Mouse (Mus musculus): Measurements from ENCODE around the gene Vat1.
A peak's percentile ranks its signal among the peaks of the same experiment; 100 is the strongest.
"Not testable (repeated sequence)": the region's sequence is repeated elsewhere in the genome, so short reads cannot be mapped to it uniquely, and the experiment has no call there.

Vat1 gene

DNA sequence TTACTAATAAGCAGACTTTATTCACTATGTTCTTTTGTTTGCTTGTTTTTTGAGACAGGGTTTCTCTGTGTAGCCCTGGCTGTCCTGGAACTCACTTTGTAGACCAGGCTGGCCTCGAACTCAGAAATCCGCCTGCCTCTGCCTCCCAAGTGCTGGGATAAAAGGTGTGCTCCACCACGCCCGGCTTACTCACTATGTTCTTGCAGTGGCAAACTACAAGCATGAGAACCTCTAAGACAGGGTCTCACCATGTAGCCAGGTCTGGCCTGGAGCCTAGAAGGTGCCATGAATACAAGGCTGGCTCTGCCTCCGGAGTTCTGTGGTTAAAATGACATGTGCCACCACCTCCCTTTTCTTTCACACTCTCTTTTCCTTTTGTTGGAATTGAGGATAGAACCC lies 521 bp upstream of the Vat1 start:
- not testable (repeated sequence) for DNase-seq (ENCODE audit: low spot score)

DNA sequence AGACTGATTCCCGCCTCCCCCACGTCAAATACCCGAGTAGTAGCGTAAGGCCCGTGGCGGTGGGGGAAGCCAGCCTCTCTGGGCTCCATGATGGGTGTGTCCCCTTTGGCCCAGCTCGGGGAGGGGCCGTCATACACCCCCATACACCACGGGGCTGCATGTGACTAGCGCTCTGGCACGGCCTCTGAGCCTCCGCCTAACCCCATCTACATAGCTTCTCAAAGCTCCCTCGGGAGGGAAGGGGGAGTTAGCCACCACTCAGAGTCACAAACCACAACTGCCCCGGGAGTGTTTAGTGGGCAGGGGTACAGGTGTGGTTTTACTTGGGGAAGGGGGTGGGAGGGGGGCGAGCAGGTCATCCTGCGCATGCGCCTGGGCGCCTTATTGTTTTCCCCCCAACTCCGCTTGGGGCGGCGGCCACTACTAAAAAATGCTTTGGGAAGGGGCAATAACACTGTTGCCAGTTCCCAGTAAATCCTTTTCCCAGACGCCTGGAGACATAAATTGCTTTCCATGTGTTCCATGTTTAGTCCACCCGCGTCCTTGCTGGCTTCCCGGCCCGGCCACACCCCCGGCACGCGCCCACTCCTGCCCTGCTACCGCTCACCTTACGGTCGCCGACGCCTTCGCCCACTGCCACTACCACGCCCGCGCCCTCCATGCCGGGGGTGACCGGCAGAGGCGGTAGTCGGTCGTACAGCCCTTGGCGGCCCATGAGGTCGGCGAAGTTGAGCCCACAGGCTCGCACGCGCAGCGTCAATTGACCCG lies 745 bp downstream of the Vat1 start:
- peak; percentile 74 for DNase-seq (ENCODE audit: low spot score)

DNA sequence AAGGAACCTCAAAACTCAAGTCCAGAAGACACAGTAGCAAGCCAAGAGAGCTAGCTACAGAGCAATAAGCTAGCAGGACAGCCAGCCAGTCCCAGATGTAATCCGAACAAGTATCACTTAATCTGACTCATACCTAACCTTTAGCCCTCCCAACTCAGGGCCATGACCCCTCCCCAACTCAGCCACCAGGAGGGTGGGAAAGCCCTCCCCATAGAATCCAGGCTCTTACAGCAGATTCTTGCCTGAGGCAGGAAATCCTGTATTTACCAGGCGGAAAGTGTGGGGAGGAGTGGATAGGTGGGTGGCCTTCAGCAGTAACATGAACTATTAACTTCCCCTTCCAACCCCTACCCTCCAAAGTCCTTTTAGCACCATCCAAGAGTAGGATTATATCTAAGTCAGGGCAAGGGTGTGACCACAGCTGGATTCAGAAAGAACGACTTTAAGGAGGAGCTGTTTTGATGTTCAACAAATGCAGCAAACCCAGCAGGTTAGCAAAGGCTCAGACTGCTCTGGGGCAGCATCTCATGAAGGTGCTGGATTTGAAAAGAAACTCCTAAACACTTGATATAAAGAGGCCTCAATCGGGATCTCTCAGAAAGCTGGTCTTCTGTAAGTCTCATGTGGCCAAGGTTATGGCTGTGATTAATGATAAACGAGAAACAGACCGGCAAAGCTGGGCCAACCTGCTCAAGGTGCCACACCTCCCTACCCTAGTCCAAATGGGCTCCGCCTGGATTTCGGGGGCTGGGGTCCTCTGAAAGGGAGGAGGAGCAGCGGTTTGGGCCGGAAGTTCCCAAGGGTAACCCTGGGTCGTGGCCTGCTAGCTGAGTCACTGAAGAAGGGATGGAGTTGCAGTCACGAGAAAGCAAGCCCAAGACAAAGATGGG lies 1.6 kb downstream of the Vat1 start, which contains the start of gene Rnd2:
Rnd2 (plus strand) TSS at position 789 of the 890 bp plus-strand sequence.
- DNase-seq (ENCODE audit: low spot score), result no peak

DNA sequence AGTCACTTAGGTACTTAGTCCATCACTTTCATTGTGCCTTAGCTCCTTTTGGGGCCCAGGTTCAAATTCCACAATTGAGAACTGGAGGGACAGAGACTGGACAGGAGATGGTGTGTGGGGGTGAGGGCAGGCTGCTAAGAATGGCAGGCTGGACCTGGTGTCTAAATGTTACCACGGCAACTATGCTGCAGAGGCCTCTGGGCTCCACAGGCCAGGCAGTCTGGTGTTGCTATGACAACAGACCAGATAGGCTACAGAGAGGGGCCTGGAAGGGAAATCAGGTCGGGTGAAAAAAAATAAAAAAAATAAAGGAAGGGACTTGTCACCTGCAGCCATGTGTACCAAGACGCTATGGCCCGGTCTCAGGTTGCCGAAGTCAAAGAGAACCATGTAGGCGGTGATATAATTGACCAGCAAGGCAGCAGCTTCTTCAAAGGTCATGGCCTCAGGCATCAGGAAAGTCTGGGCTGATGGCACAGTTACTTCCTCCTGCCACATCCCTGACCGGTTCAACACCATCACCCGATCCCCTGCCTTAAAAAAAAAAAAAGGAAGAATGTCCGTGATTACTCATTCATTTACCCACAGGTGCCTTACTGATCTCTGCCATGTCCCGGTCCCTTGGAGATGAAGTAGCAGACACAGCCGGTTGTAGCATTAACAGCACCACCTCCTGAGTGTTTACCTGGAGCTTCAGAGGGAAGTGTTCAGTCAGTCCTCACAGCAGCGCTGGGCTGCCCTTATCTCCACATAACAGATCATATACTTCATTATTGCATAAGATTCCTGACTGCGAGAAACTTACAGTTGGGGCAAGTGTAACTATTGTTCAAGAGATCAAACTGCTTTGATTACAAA lies 3.2 kb downstream of the Vat1 start:
- DNase-seq (ENCODE audit: low spot score), result peak; percentile 78

DNA sequence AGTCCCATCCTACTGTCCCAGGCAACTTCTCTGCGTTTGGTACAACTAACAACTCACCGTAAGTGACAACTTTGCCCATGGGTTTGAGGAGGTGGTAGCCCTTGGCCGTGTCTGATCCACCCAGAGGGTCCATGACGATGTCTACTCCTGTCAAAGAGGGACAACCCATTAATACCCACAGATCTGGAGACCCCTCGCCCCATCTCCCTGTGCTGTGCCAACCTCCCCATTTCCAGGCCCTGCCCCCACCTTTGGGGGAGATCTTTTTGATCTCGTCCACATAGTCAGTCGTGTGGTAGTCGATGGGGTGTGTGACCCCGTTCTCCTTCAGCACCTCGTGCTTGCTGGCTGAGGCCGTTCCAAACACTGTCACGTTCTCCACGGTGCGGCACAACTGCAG lies 3.9 kb downstream of the Vat1 start:
- DNase-seq (ENCODE audit: low spot score), result no peak

DNA sequence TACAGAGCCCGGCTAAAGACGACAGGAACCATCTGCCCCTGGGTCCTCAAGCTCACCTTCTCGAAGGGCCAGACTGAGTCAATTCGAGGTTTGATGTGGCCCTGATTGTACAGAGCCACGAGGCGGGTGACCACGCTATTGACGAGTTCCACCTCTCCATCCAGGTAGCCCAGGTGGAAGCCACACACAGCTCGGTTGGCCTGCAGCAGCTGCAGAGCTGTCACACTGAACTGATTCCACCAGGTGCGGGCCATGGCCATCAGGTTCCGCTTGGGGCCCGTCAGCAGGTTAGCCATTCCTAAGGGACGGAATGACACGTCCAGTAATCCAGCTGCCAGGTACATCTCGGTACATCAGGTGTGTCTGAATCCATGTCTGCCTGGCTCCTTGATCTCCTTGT lies 5.7 kb downstream of the Vat1 start:
- DNase-seq (ENCODE audit: low spot score), result no peak

DNA sequence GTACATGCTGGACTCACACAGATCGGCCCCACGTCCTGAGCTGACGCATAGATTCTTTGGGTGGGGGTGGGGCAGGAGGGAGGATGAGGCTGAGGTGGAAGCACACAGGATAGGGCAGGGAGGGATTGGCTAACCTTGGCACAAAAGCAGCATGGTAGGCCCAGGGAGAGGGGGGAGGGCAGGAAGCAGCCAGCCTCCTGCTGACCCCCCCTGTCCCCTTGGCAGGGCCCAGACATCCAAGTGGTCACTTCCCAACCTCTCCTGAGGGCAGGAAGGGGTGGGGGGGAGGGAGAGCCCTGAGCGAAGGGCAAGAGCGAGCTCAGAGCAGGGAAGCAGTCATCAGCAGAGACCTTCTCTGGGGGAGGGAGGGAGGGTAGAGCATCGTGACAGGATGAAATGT lies 6.3 kb downstream of the Vat1 start:
- DNase-seq (ENCODE audit: low spot score), result no peak

DNA sequence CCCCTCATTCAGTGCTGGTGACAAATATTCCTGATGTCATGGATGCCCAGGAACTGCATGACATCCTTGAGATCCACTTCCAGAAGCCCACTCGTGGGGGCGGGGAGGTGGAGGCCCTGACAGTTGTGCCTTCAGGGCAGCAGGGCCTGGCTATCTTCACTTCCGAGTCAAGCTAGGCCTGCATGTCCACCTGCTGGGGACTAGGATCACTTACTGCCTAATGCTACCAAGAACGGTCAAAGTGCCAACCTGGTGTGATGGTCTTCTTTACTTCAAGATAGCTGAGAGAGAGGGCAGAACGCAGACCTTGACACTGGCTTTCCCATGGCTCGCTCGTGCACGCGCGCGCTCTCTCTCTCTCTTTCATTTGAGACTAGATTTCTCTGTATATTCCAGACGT lies 7.8 kb downstream of the Vat1 start:
- DNase-seq (ENCODE audit: low spot score), result no peak

DNA sequence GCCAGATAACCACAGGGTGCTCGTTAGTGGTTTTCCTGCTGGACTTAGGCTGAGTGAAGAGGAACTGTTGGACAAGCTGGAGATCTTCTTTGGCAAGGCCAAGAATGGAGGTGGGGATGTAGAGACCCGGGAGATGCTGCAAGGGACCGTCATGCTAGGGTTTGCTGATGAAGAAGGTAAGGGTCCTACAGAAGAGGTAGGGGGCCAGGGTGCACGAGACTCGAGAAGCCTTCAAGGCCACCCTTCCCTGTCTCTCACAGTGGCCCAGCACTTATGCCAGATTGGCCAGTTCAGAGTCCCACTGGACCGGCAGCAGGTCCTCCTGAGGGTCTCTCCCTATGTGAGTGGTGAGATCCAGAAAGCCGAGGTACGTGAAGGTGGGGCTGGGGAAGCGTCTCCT lies 8.4 kb downstream of the Vat1 start:
- no peak for DNase-seq (ENCODE audit: low spot score)

DNA sequence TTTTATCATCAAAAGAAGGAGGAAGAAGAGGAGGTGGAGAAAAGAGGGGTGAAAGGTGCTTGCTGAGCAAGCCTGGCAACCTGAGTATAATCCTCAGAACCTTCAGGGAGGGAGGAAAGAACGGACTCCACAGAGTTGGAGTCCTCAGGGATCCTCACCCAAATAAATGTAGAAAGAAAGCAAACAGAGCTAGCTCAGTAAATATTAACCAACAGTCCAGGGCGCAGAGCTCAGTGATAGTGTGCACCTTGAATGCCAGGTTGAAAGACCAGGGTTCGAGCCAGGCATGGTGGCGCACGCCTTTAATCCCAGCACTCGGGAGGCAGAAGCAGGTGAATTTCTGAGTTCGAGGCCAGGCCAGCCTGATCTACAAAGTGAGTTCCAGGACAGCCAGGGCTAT lies 10.4 kb downstream of the Vat1 start:
- DNase-seq (ENCODE audit: low spot score), result no peak

DNA sequence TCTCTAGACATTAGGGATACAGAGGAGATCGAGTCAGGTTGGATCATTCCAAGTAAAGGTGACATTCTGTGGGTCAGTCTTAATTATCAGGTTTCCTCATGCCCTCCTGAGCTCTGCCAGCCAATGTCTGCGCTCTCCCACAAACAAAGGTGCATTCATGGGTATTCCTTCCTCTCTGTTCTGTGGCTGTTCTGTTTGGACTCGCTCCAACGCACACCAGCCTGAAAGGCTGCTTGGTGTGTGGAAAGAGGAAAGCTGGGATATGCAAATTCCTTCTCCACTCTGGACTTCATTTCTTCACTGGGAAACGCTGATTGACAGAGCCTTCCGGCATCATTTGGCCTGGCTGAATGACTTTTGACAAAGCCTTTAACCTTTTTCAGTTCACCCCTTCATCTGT lies 11.3 kb downstream of the Vat1 start:
- DNase-seq (ENCODE audit: low spot score), result no peak

DNA sequence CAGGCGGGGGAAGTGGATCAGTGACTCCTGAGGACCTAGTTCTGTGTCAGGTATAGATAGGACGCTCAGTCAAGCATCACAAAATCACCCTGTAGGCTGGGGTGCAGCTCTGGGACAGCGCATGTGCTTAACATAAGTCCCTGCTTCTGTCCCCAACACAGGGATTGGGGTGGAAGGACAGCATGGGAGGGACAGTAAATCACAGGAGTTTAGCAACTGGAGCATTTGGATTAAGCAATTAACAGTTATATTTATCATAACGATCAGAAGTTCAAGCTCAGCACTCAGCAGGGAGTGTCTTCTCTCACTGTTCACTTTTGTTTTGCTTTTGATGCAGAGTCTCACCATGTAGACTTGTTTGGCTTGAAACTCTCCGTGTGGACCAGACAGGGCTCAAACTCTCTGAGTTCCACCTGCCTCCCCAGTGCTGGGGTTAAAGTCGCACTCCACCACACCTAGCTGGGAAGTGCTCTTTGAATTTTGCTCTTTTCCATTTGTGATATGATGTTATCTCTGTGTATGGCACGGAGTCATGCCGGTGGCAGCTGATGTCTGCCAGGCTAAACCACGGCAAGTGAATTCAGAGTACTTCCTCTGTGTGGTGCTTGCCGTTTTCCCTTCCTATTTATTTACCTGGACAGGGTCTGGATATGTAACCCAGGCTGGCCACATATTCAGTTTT lies 13.8 kb downstream of the Vat1 start:
- DNase-seq (ENCODE audit: low spot score), result no peak

DNA sequence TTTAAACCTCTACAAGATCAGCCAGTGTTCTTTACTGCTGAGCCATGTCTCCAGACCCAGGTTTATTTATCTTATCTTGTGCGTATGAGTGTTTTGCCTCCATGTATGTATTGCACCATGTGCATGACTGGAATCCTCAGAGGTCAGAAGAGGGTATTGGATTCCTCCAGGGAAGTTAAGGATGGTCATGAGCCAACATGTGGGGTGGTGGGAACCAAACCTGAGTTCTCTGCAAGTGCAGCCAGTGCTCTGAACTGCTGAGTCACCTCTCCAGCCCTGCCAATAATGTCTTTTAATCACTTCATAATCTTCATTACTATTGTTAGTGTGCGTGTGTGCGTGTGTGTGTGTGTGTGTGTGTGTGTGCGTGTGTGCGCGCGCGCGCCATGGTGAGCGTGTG lies 14.5 kb downstream of the Vat1 start:
- no peak for DNase-seq (ENCODE audit: low spot score)

DNA sequence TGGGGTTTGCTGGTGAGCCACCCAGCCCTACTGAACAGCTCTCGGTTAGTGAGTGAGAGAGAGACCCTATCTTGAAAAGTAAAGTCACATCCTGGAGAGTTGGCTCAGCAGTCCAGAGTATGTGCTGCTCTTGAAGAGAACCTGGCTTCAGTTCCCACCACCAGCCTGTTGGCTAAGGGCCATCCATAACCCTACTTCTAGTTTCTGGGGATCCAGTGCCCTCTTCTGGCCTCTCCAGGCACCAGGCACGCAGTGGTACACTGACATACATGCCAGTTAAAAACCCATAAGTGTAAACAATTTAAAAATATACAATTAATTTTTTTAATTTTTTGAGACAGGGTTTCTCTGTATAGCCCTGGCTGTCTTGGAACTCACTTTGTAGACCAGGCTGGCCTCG lies 15.6 kb downstream of the Vat1 start:
- DNase-seq (ENCODE audit: low spot score), result no peak

DNA sequence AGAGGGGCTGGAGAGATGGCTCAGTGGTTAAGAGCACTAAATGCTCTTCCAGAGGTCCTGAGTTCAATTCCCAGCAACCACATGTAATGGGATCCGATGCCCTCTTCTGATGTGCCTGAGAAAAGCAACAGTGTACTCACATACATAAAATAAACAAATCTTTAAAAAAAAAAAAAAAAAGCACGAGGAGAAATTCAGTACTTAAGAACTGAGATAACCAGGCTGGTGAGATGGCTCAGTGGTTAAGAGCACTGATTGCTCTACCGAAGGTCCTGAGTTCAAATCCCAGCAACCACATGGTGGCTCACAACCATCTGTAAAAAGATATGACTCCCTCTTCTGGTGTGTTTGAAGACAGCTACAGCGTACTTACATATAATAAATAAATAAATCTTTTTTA lies 16.4 kb downstream of the Vat1 start:
- not testable (repeated sequence) for DNase-seq (ENCODE audit: low spot score)

DNA sequence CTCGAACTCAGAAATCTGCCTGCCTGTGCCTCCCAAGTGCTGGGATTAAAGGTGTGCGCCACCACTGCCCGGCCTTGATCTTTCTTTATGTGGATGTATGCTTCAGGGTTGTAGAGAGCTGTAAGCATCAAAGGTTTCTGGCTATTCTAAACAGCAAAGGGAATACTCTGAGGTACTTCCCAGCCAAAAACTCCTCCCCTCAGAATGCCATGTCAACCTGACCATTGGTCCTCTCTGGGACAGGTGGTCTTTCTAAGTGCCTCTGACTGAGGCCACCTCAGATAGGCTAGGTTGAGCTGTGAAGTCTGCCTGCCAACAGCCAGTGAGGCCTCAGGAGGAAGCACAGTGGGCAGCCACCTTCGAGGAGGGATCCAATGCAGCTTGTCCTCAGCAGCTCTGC lies 17.1 kb downstream of the Vat1 start:
- no peak for DNase-seq (ENCODE audit: low spot score)

DNA sequence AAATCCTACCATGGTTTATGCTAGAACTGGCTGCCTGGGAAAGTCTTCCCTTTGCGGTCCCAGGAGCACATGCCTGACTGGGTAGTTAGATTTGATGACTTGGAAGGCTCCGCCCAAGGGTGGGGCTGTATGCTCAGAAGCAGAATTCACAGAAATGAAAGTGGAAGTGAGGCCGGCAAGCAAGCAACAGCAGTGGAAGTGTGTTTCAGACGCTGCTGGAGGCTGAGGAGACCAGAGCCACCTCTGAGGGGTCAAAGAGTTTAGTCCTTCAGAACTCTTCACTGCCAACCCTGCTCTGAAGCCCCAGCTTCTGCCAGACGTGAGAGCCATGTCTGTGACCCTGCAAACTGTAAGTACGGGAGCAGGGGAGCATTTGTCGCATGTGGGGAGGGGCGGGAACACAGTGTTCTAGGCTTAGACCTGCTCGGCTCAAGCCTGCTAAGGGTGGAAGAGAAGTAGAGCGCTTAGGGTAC lies 17.7 kb downstream of the Vat1 start, which contains the start of gene Ifi35:
Ifi35 (plus strand) TSS at position 134 of the 473 bp plus-strand sequence.
- peak; percentile 49 for DNase-seq (ENCODE audit: low spot score)

DNA sequence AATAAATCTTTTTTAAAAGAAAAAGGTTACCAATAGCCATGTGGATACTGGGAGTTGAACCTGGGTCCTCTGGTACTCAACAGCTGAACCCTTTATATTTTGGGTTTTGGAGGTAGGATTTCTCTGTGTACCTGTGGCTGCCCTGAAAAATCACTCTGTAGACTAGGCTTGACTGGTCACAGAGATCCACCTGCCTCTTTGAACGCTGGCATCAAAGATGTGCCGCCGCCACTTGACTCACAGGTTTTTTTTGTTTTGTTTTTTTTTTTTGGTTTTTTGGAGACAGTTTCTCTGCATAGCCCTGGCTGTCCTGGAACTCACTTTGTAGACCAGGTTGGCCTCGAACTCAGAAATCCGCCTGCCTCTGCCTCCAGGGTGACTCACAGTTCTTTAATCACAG lies 18.2 kb downstream of the Vat1 start:
- DNase-seq (ENCODE audit: low spot score), result no peak

DNA sequence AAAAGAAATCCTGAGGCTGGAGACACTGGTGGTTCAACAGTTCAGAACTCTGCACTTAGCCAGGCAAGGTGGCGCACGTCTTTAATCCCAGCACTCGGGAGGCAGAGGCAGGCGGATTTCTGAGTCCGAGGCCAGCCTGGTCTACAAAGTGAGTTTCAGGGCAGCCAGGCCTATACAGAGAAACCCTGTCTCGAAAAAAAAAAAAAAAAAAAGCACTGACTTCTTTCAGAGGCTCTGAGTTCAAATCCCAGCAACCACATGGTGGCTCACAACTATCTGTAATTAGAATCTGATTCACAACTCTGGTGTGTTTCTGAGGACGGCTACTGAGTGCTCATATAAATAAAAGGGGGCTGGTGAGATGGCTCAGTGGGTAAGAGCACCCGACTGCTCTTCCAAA lies 19.2 kb downstream of the Vat1 start:
- not testable (repeated sequence) for DNase-seq (ENCODE audit: low spot score)

DNA sequence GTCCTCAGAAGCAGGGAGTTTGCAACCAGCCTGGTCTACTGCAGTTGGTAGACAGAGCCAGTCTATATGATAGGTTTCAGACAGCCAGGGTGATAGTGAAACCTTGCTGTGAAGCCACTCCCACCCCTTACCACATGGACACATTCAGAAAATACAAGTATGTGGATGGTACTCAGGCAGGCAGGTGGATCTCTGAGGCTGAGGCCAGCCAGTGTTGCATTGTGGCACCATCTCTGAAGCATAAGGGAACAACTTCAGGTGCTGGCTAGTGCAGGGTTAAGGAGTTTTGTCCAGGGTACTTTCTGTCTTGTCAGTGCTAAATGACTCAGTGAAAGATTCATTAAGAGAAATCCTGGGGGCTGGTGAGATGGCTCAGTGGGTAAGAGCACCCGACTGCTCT lies 19.7 kb downstream of the Vat1 start:
- no peak for DNase-seq (ENCODE audit: low spot score)

DNA sequence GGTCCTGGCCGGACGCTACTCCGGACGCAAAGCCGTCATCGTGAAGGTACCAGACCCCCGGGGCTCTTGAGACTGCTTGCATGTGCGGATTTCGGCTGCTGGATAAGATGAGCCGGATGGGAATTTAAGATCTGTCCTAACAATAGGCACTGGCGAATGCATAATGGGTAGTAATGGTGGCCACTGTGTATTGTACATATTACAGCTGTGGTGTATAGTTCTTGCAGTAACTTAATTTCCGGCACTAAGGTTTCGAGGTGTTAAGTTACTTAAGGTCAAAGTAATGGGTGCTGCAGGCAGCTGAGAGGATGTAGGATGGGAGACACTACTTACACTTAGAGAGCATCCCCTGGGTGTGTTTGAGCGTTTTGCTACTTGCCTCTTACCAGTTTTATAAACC lies 23.3 kb downstream of the Vat1 start:
- DNase-seq (ENCODE audit: low spot score), result no peak
